Mouse (Mus musculus) liver, postnatal 0 days (tissue): ENCODE measurements around the gene Dqx1.

ENCODE experiments used
- CTCF ChIP-seq: sonication (generic); IDR thresholded peaks from 2 replicates; pipeline ENCODE4 v1.5.1; 2016; ENCODE audit warnings: antibody characterized with exemption, low read depth
- EP300 ChIP-seq: IDR thresholded peaks from 2 replicates; pipeline ENCODE4 v1.6.1; 2016; ENCODE audit warnings: antibody characterized with exemption, low read depth, mild to moderate bottlenecking

DNA sequence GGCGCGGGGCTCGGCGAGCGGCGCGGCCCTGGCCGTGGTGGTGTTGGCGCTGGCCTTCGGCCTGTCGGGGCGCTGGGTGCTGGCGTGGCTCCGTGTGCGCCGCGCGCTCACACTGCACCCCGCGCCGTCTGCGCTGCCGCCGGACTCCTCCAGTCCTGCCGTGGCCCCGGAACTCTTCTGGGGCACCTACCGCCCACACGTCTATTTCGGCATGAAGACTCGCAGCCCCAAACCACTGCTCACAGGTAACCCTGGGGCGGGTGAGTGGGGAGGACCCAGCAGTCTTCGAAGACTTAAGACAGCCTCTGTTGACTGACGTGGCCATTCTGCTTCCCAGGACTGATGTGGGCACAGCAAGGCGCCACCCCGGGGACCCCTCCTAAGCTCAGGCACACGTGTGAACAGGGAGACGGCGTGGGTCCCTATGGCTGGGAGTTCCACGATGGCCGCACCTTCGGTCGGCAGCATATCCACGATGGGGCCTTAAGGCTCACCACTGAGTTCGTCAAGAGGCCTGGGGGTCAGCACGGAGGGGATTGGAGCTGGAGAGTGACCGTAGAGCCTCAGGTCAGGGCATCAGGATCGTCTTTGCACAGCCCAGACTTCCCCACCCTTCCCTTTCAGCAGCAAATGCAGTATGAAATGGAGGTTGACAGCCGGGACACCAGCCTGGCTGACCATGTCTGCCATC, 58.2 kb downstream of the Dqx1 start:
- no peak for TF ChIP-seq CTCF
- no peak for TF ChIP-seq EP300
